Mouse (Mus musculus): ENCODE results near the gene Bcan. TPM values are rescaled to one million over a fixed set of nuclear protein-coding genes. Genes with fewer than 3 reads are reported as not detected.

The Bcan gene
- polyA plus RNA-seq, 1 experiment: 1.1 TPM

GRCm38 (mm10) chr3:88030608-88031395, 30.8 kb upstream of the Bcan start:
- Histone ChIP-seq H3K4me1 (ENCODE audit: control insufficient read depth, insufficient read depth, low read length) (peaks cover 3% of the 10 kb centered on the region), H3K9ac (ENCODE audit: low read depth, poor library complexity, severe bottlenecking) (peak overlapping the region; percentile 26; the same call in 1 of the 2 replicates), H3K36me3 (ENCODE audit: control insufficient read depth, insufficient read depth, low read length, poor library complexity, severe bottlenecking) (no peaks in the 10 kb centered on the region), H3K4me3 (ENCODE audit: low read depth, low read length) (peak overlapping the region; percentile 22; the same call in 1 of the 2 replicates), H3K27ac (ENCODE audit: insufficient read depth, low read length) (no peak overlapping the region), H3K9me3 (replicated peaks; ENCODE audit: control insufficient read depth, insufficient read depth, low read length, poor library complexity, severe bottlenecking) (peaks cover 4% of the 10 kb centered on the region; the same call in 1 of the 2 replicates), H3K27me3 (ENCODE audit: control insufficient read depth, insufficient read depth, low read length, poor library complexity, severe bottlenecking) (no peaks in the 10 kb centered on the region)
- TF ChIP-seq POLR2A (IDR thresholded peaks at IDR 0.05; ENCODE audit: insufficient read depth, low read length) (no peak), EP300 (IDR thresholded peaks at IDR 0.05; ENCODE audit: insufficient read depth, low read depth, low read length) (no peak), CTCF (IDR thresholded peaks at IDR 0.05; ENCODE audit: low read depth, low read length) (no peak)

GRCm38 (mm10) chr3:88027434-88028186, 27.6 kb upstream of the Bcan start, which contains the start of gene Hapln2:
Hapln2 (minus strand) TSS chr3:88027583.
- peaks cover 3% of the 10 kb centered on the region for H3K4me1 ChIP-seq (ENCODE audit: control insufficient read depth, insufficient read depth, low read length)
- no peak within 1 kb of the TSS for H3K27ac ChIP-seq (ENCODE audit: insufficient read depth, low read length)
- TF ChIP-seq CTCF (IDR thresholded peaks at IDR 0.05; ENCODE audit: low read depth, low read length) (peak; percentile 17), EP300 (IDR thresholded peaks at IDR 0.05; ENCODE audit: insufficient read depth, low read depth, low read length) (no peak), POLR2A (IDR thresholded peaks at IDR 0.05; ENCODE audit: insufficient read depth, low read length) (no peak)
- no peaks in the 10 kb centered on the region for H3K36me3 ChIP-seq (ENCODE audit: control insufficient read depth, insufficient read depth, low read length, poor library complexity, severe bottlenecking)
- peaks cover 5% of the 10 kb centered on the region for H3K27me3 ChIP-seq (ENCODE audit: control insufficient read depth, insufficient read depth, low read length, poor library complexity, severe bottlenecking)
- H3K4me3 ChIP-seq (ENCODE audit: low read depth, low read length): no peak within 1 kb of the TSS
- H3K9me3 ChIP-seq (replicated peaks; ENCODE audit: control insufficient read depth, insufficient read depth, low read length, poor library complexity, severe bottlenecking): 0 out of 2 replicates have a peak, but pooled peaks cover 4% of the 10 kb centered on the region
- H3K9ac ChIP-seq (ENCODE audit: low read depth, poor library complexity, severe bottlenecking): no peak within 1 kb of the TSS

GRCm38 (mm10) chr3:88026823-88027222, 26.8 kb upstream of the Bcan start:
- H3K4me3 ChIP-seq (ENCODE audit: low read depth, low read length): no peak overlapping the region
- no peak overlapping the region for H3K9ac ChIP-seq (ENCODE audit: low read depth, poor library complexity, severe bottlenecking)
- peaks cover 3% of the 10 kb centered on the region for H3K4me1 ChIP-seq (ENCODE audit: control insufficient read depth, insufficient read depth, low read length)
- no peak for TF ChIP-seq CTCF (IDR thresholded peaks at IDR 0.05; ENCODE audit: low read depth, low read length)
- TF ChIP-seq EP300 (IDR thresholded peaks at IDR 0.05; ENCODE audit: insufficient read depth, low read depth, low read length): no peak
- no peak for TF ChIP-seq POLR2A (IDR thresholded peaks at IDR 0.05; ENCODE audit: insufficient read depth, low read length)
- H3K9me3 ChIP-seq (replicated peaks; ENCODE audit: control insufficient read depth, insufficient read depth, low read length, poor library complexity, severe bottlenecking): 0 out of 2 replicates have a peak, but pooled peaks cover 4% of the 10 kb centered on the region
- peaks cover 6% of the 10 kb centered on the region for H3K27me3 ChIP-seq (ENCODE audit: control insufficient read depth, insufficient read depth, low read length, poor library complexity, severe bottlenecking)
- no peak overlapping the region for H3K27ac ChIP-seq (ENCODE audit: insufficient read depth, low read length)
- no peaks in the 10 kb centered on the region for H3K36me3 ChIP-seq (ENCODE audit: control insufficient read depth, insufficient read depth, low read length, poor library complexity, severe bottlenecking)

GRCm38 (mm10) chr3:88023192-88024074, 23.4 kb upstream of the Bcan start:
- Histone ChIP-seq H3K27ac (ENCODE audit: insufficient read depth, low read length) (no peak overlapping the region), H3K4me3 (ENCODE audit: low read depth, low read length) (peak overlapping the region; percentile 70)
- TF ChIP-seq POLR2A (IDR thresholded peaks at IDR 0.05; ENCODE audit: insufficient read depth, low read length) (no peak), EP300 (IDR thresholded peaks at IDR 0.05; ENCODE audit: insufficient read depth, low read depth, low read length) (no peak), CTCF (IDR thresholded peaks at IDR 0.05; ENCODE audit: low read depth, low read length) (no peak)

GRCm38 (mm10) chr3:88022322-88023191, 22.5 kb upstream of the Bcan start:
- no peak overlapping the region for H3K27ac ChIP-seq (ENCODE audit: insufficient read depth, low read length)
- H3K36me3 ChIP-seq (ENCODE audit: control insufficient read depth, insufficient read depth, low read length, poor library complexity, severe bottlenecking): no peaks in the 10 kb centered on the region
- H3K4me3 ChIP-seq (ENCODE audit: low read depth, low read length): peak overlapping the region; percentile 74

More at GRCm38 (mm10) chr3:88023192-88024074, 23.4 kb upstream of the Bcan start:
- Histone ChIP-seq H3K36me3 (ENCODE audit: control insufficient read depth, insufficient read depth, low read length, poor library complexity, severe bottlenecking) (no peaks in the 10 kb centered on the region), H3K4me1 (ENCODE audit: control insufficient read depth, insufficient read depth, low read length) (no peaks in the 10 kb centered on the region), H3K27me3 (ENCODE audit: control insufficient read depth, insufficient read depth, low read length, poor library complexity, severe bottlenecking) (peaks cover 10% of the 10 kb centered on the region), H3K9ac (ENCODE audit: low read depth, poor library complexity, severe bottlenecking) (no peak overlapping the region), H3K9me3 (replicated peaks; ENCODE audit: control insufficient read depth, insufficient read depth, low read length, poor library complexity, severe bottlenecking) (0 out of 2 replicates have a peak, but pooled peaks cover 4% of the 10 kb centered on the region)

More at GRCm38 (mm10) chr3:88022322-88023191, 22.5 kb upstream of the Bcan start:
- Histone ChIP-seq H3K9ac (ENCODE audit: low read depth, poor library complexity, severe bottlenecking) (peak overlapping the region; percentile 21; the same call in 1 of the 2 replicates), H3K27me3 (ENCODE audit: control insufficient read depth, insufficient read depth, low read length, poor library complexity, severe bottlenecking) (peaks cover 10% of the 10 kb centered on the region), H3K4me1 (ENCODE audit: control insufficient read depth, insufficient read depth, low read length) (no peaks in the 10 kb centered on the region), H3K9me3 (replicated peaks; ENCODE audit: control insufficient read depth, insufficient read depth, low read length, poor library complexity, severe bottlenecking) (no peaks in the 10 kb centered on the region)
- TF ChIP-seq EP300 (IDR thresholded peaks at IDR 0.05; ENCODE audit: insufficient read depth, low read depth, low read length): no peak
- no peak for TF ChIP-seq POLR2A (IDR thresholded peaks at IDR 0.05; ENCODE audit: insufficient read depth, low read length)
- no peak for TF ChIP-seq CTCF (IDR thresholded peaks at IDR 0.05; ENCODE audit: low read depth, low read length)
